Mouse (Mus musculus) CH12.LX (cell line): ENCODE measurements at regions not wholly inside any gene's neighbourhood (a gene's known extent, or its start where the extent isn't known, plus 50 kb on each side); places are given as distances from the start of the nearest gene placed in this dataset.

ENCODE experiments used
- DNase-seq: peaks from one replicate; pipeline ENCODE4 v3.0.0-alpha.2; 2013; ENCODE audit errors: extremely low read depth
- H3K27ac ChIP-seq: 2 replicates; pipeline ENCODE4 v1.5.1; 2012; ENCODE audit warnings: low read depth, mild to moderate bottlenecking, control low read depth, moderate library complexity; ENCODE audit not compliant: insufficient read depth
- H3K27me3 ChIP-seq: replicated peaks from 2 replicates; pipeline ENCODE3; 2012; ENCODE audit warnings: inconsistent platforms
- H3K36me3 ChIP-seq, 2 experiments: replicated peaks in 1 of 2; 2 replicates each; pipeline versions ENCODE3 to v1.6.1; 2012; ENCODE audit warnings: inconsistent platforms in 1 of 2, low read length in 1 of 2, mild to moderate bottlenecking in 1 of 2, mixed read lengths in 1 of 2, moderate library complexity in 1 of 2; ENCODE audit not compliant: control insufficient read depth in 1 of 2, insufficient read depth in 1 of 2
- H3K4me1 ChIP-seq, 2 experiments: 2 replicates each; pipeline ENCODE4 v1.6.1; 2012; ENCODE audit warnings: inconsistent platforms in 1 of 2, moderate library complexity in 1 of 2; ENCODE audit not compliant: insufficient read depth in 2 of 2, control insufficient read depth in 1 of 2
- H3K4me2 ChIP-seq: 2 replicates; pipeline ENCODE4 v1.6.1; 2012; ENCODE audit warnings: low read depth, mild to moderate bottlenecking, control low read depth; ENCODE audit not compliant: poor library complexity, insufficient read depth, severe bottlenecking
- H3K4me3 ChIP-seq, 3 experiments: fragments of 150-350 bp in 1 of 3; sonication (generic) in 1 of 3; replicated peaks in 1 of 3; 2 replicates each; pipeline versions ENCODE3 to v1.5.1; 2011 to 2012; ENCODE audit warnings: low read depth in 2 of 3, low read length in 2 of 3, mild to moderate bottlenecking in 2 of 3, moderate library complexity in 2 of 3, control low read depth in 1 of 3, improper control_type of control experiment in 1 of 3, inconsistent platforms in 1 of 3, mixed read lengths in 1 of 3; ENCODE audit not compliant: poor library complexity in 1 of 3
- H3K79me2 ChIP-seq: replicated peaks from 2 replicates; pipeline ENCODE4 v1.6.1; 2012; ENCODE audit warnings: mild to moderate bottlenecking, moderate library complexity; ENCODE audit not compliant: control insufficient read depth, poor library complexity, insufficient read depth, severe bottlenecking; ENCODE audit errors: extremely low read depth
- H3K9ac ChIP-seq: 2 replicates; pipeline ENCODE4 v1.6.1; 2012; ENCODE audit warnings: low read depth, mild to moderate bottlenecking, control low read depth, moderate library complexity; ENCODE audit not compliant: insufficient read depth
- H3K9me3 ChIP-seq: replicated peaks from 2 replicates; pipeline ENCODE3; 2012; ENCODE audit warnings: low read length, inconsistent platforms, mixed read lengths
- CTCF ChIP-seq, 2 experiments: IDR thresholded peaks in 1 of 2; conservative IDR thresholded peaks in 1 of 2; 2 replicates each; pipeline ENCODE4 v1.5.1; 2011 to 2012; ENCODE audit warnings: low read depth in 2 of 2, low read length in 2 of 2, improper control_type of control experiment in 1 of 2, inconsistent platforms in 1 of 2, mild to moderate bottlenecking in 1 of 2, moderate library complexity in 1 of 2
- KAT2A ChIP-seq: IDR thresholded peaks from 2 replicates; pipeline ENCODE4 v1.6.1; 2012; ENCODE audit warnings: low read length, improper control_type of control experiment, inconsistent platforms; ENCODE audit not compliant: insufficient replicate concordance
- MAFK ChIP-seq: IDR thresholded peaks from 2 replicates; pipeline ENCODE4 v1.6.1; 2011; ENCODE audit warnings: low read length, improper control_type of control experiment; ENCODE audit not compliant: insufficient replicate concordance
- MAZ ChIP-seq: IDR thresholded peaks from 2 replicates; pipeline ENCODE4 v1.6.1; 2012; ENCODE audit warnings: low read depth, mild to moderate bottlenecking, inconsistent platforms, low read length, improper control_type of control experiment, moderate library complexity
- MEF2A ChIP-seq: IDR thresholded peaks from 2 replicates; pipeline ENCODE4 v1.6.1; 2014; ENCODE audit warnings: low read depth, mild to moderate bottlenecking, inconsistent platforms, low read length, improper control_type of control experiment, borderline replicate concordance
- MXI1 ChIP-seq: IDR thresholded peaks from 2 replicates; pipeline ENCODE4 v1.6.1; 2011; ENCODE audit warnings: mild to moderate bottlenecking, low read depth, low read length, improper control_type of control experiment
- NRF1 ChIP-seq: IDR thresholded peaks from 2 replicates; pipeline ENCODE4 v1.6.1; 2014; ENCODE audit warnings: low read depth, mild to moderate bottlenecking, inconsistent platforms, low read length, improper control_type of control experiment, moderate library complexity
- PAX5 ChIP-seq: IDR thresholded peaks from 2 replicates; pipeline ENCODE4 v1.6.1; 2012; ENCODE audit warnings: low read length, inconsistent platforms, mixed read lengths
- POLR2A ChIP-seq: IDR thresholded peaks from 2 replicates; pipeline ENCODE4 v1.6.1; 2011; ENCODE audit warnings: low read depth, mild to moderate bottlenecking, improper control_type of control experiment, low read length
- TBP ChIP-seq: conservative IDR thresholded peaks from 2 replicates; pipeline ENCODE4 v1.6.1; 2011; ENCODE audit warnings: low read depth, low read length, improper control_type of control experiment
- TCF12 ChIP-seq: IDR thresholded peaks from 2 replicates; pipeline ENCODE4 v1.6.1; 2014; ENCODE audit warnings: low read depth, mild to moderate bottlenecking, inconsistent platforms, low read length, improper control_type of control experiment
- UBTF ChIP-seq: IDR thresholded peaks from 2 replicates; pipeline ENCODE4 v1.6.1; 2012; ENCODE audit warnings: low read depth, mild to moderate bottlenecking, inconsistent platforms, low read length, improper control_type of control experiment, moderate library complexity
- USF1 ChIP-seq: IDR thresholded peaks from 2 replicates; pipeline ENCODE4 v1.6.1; 2014; ENCODE audit warnings: low read depth, mild to moderate bottlenecking, inconsistent platforms, low read length, improper control_type of control experiment
- ZC3H11A ChIP-seq: IDR thresholded peaks from 2 replicates; pipeline ENCODE4 v1.6.1; 2012; ENCODE audit warnings: low read depth, mild to moderate bottlenecking, inconsistent platforms, low read length, improper control_type of control experiment
- ZKSCAN1 ChIP-seq: IDR thresholded peaks from 2 replicates; pipeline ENCODE4 v1.6.1; 2012; ENCODE audit warnings: low read depth, inconsistent platforms, low read length, improper control_type of control experiment, borderline replicate concordance
- ZMIZ1 ChIP-seq: IDR thresholded peaks from 2 replicates; pipeline ENCODE4 v1.6.1; 2012; ENCODE audit warnings: low read depth, mild to moderate bottlenecking, inconsistent platforms, low read length, improper control_type of control experiment
- ZNF384 ChIP-seq: IDR thresholded peaks from 2 replicates; pipeline ENCODE4 v1.6.1; 2012; ENCODE audit warnings: low read depth, low read length, improper control_type of control experiment, inconsistent platforms
- dilution Hi-C: fragments of 300-500 bp; cut with MboI; formaldehyde crosslinking; loops from 2 replicates; pipeline ENCODE4 v1.14.3; 2020; ENCODE audit warnings: low sequenced_read_pairs; ENCODE audit not compliant: extremely low pct_unique_long_range_greater_than_20kb, extremely low pct_ligation_motif_present
- in situ Hi-C: fragments of 300-500 bp; cut with MboI; formaldehyde crosslinking; loops from 3 replicates; pipeline ENCODE4 v1.14.3; 2019; ENCODE audit warnings: low sequenced_read_pairs, low pct_ligation_motif_present, low pct_unique_long_range_greater_than_20kb, mixed read lengths

DNA sequence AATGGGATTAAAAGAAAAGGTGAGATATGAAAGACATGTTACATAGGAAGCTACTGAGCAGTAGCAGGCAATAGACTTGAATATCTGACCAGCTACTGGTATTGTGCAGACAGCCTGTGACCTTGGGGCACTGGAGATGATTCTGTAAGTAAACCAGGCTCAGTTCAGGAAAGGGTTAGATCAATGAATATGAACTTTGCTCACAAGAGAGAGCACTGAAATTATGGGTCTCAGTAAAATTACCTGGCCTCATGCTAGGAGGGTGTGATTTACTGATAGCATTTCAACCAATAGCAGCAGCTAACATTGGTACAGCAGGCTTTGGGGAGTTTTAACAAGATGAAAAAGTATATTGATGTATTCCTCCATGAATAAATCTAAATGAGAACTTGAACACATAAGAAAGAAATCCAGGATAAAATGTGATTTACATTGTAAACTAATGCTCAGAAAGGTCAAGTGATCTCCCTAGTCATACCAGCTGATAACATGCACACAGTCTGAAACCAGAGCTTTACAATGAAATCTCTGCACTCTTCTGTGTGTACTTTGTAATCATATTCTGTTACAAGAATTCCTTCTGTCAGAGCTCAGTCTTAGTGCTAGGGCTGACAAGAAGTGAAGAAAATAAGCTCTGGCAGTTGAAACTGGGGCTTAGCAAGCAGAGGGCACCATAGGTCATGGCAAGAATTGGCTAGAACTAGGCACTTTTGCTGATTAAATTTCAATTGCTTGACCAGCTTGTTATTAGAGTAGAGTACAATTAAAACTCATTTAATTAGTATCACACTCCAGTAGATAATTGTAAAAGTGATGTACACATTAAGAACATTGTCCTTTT lies 80.8 kb downstream of the Gm10192 start:
- H3K79me2 ChIP-seq: no peaks in the 10 kb centered on the region
- H3K9ac ChIP-seq: no peak overlapping the region
- in situ Hi-C loops (no loop called here), dilution Hi-C loops (no loop called here)
- no peak overlapping the region for H3K4me2 ChIP-seq
- H3K4me1 ChIP-seq: no peaks in the 10 kb centered on the region
- H3K9me3 ChIP-seq: peaks cover 37% of the 10 kb centered on the region
- no peak overlapping the region for H3K4me3 ChIP-seq
- TF ChIP-seq MAFK: no peak
- no peak for TF ChIP-seq KAT2A
- no peak for TF ChIP-seq MXI1
- TF ChIP-seq TBP: no peak
- TF ChIP-seq PAX5: no peak
- no peak for TF ChIP-seq MEF2A
- TF ChIP-seq ZNF384: no peak
- no peak for TF ChIP-seq UBTF
- no peak for TF ChIP-seq CTCF (conservative IDR thresholded peaks at IDR 0.05 in 1 of 2, IDR thresholded peaks at IDR 0.05 in 1 of 2; ENCODE audit: low read depth in 2 of 2, low read length in 2 of 2)
- TF ChIP-seq POLR2A: no peak
- TF ChIP-seq TCF12: no peak
- no peak for TF ChIP-seq USF1
- TF ChIP-seq, all 38 proteins: peak for 0
- no peak for DNase-seq
- no peaks in the 10 kb centered on the region for H3K36me3 ChIP-seq
- no peaks in the 10 kb centered on the region for H3K27me3 ChIP-seq
- no peak overlapping the region for H3K27ac ChIP-seq

DNA sequence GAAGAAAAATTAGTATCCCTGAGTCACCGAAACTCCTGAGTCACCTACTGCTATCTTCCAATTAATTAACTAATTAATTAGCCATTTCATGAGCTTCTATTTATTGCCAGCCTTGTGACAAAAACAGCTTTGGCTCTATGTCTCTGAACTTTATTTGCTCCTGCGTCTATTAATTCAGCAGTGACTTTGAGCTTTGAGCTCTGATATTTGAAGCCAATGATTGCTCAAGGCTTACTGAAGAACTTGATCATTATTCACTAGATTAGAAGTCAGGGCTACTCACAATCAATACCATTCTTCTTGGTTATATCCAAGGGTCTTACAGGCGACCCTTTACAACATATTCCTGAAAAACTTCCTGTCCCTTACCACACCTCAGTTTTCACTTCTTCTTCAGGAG lies 83.2 kb downstream of the Gm10192 start:
- no peak for DNase-seq
- Histone ChIP-seq H3K9me3 (peaks cover 31% of the 10 kb centered on the region), H3K9ac (no peak overlapping the region), H3K27ac (no peak overlapping the region), H3K4me2 (no peak overlapping the region), H3K27me3 (no peaks in the 10 kb centered on the region), H3K79me2 (no peaks in the 10 kb centered on the region), H3K4me1 (no peaks in the 10 kb centered on the region), H3K4me3 (no peak overlapping the region), H3K36me3 (no peaks in the 10 kb centered on the region)
- in situ Hi-C loops: no loop called here
- dilution Hi-C loops: no loop called here
- TF ChIP-seq ZC3H11A (no peak), MAFK (no peak), ZKSCAN1 (no peak), MAZ (no peak), ZMIZ1 (no peak), NRF1 (no peak)
